Mouse (Mus musculus) forebrain, embryonic 10.5 days (tissue): Measurements from ENCODE around the gene Sdf4. TPM values are rescaled to one million over a fixed set of nuclear protein-coding genes. Genes with fewer than 3 reads are reported as not detected.
A peak's percentile ranks its signal among the peaks of the same experiment; 100 is the strongest.

Experiments used
- microRNA counts: library from miRNA; unstranded; fragments of <30 nt; microRNA quantifications from one replicate; lab custom pipeline; 2017
- microRNA-seq: library from miRNA; unstranded; fragments of <30 nt; microRNA quantifications from one replicate; pipeline ENCODE4, GENCODE M21; 2017
- polyA plus RNA-seq: library from polyadenylated mRNA; unstranded; fragments of >200 nt; fragmentation: Nextera tagmentation; extraction: Ambion mirVana; gene quantifications from 2 replicates; pipeline ENCODE4 v1.2.1, GENCODE M21; 2016

Sdf4 gene
- polyA plus RNA-seq, 1 experiment from 2014 or later, result 135 TPM

MicroRNAs within 50 kb of the gene (microRNA counts, 519-probe panel; counts per million panel counts)
- microRNA mmu-miR-200a (lab: Ali Mortazavi, UCI) (341 counts per million, percentile 65 among the panel's probes with 10 or more counts), microRNA mmu-miR-200b (lab: Ali Mortazavi, UCI) (4,836 counts per million, percentile 83 among the panel's probes with 10 or more counts), microRNA mmu-miR-429 (lab: Ali Mortazavi, UCI) (4,901 counts per million, percentile 83 among the panel's probes with 10 or more counts)

Small RNAs within 50 kb of the gene (microRNA-seq; reads per million reads assigned to microRNA genes)
- gene Mir200a (350 reads per million, percentile 62 among the genes with 10 or more reads in this experiment), gene Mir200b (908 reads per million, percentile 74 among the genes with 10 or more reads in this experiment), gene Mir429 (2,848 reads per million, percentile 85 among the genes with 10 or more reads in this experiment)

Other genes starting within 250 kb of the Sdf4 start
- gene Atad3a, start 231.8 kb upstream of the Sdf4 start, polyA plus RNA-seq, result 141 and 149 TPM in 2 replicates
- 9.7 and 11.3 TPM in 2 replicates for gene Vwa1, start 218.2 kb upstream of the Sdf4 start, polyA plus RNA-seq
- gene Tmem88b, start 207.0 kb upstream of the Sdf4 start, polyA plus RNA-seq, result 0.24 and 0.27 TPM in 2 replicates
- gene Ankrd65, start 202.4 kb upstream of the Sdf4 start, polyA plus RNA-seq, result not detected in 2 replicates
- gene Mrpl20, start 190.0 kb upstream of the Sdf4 start, polyA plus RNA-seq, result 253 and 258 TPM in 2 replicates
- gene Ccnl2, start 180.4 kb upstream of the Sdf4 start, polyA plus RNA-seq, result 166 and 168 TPM in 2 replicates
- 165 and 172 TPM in 2 replicates for gene Aurkaip1, start 161.6 kb upstream of the Sdf4 start, polyA plus RNA-seq
- 37.6 and 39.4 TPM in 2 replicates for gene Mxra8, start 153.2 kb upstream of the Sdf4 start, polyA plus RNA-seq
- gene Dvl1, start 145.5 kb upstream of the Sdf4 start, polyA plus RNA-seq, result 4.6 and 5.3 TPM in 2 replicates
- gene Tas1r3, start 129.5 kb upstream of the Sdf4 start, polyA plus RNA-seq, result 0.12 and 0.33 TPM in 2 replicates
- 21.2 and 24.0 TPM in 2 replicates for gene Cptp, start 123.4 kb upstream of the Sdf4 start, polyA plus RNA-seq
- gene Ints11, start 123.3 kb upstream of the Sdf4 start, polyA plus RNA-seq, result 120 and 121 TPM in 2 replicates
- gene Pusl1, start 101.1 kb upstream of the Sdf4 start, polyA plus RNA-seq, result 54.5 and 56.3 TPM in 2 replicates
- gene Acap3, start 101.0 kb upstream of the Sdf4 start, polyA plus RNA-seq, result 24.3 and 24.5 TPM in 2 replicates
- 144 and 150 TPM in 2 replicates for gene Ube2j2, start 49.0 kb upstream of the Sdf4 start, polyA plus RNA-seq
- gene C1qtnf12, start 30.6 kb upstream of the Sdf4 start, polyA plus RNA-seq, result 18.4 and 20.9 TPM in 2 replicates
- gene B3galt6, start 223 bp upstream of the Sdf4 start, polyA plus RNA-seq, result 12.7 and 14.0 TPM in 2 replicates
- gene Tnfrsf4, start 21.0 kb downstream of the Sdf4 start, polyA plus RNA-seq, result 0.72 and 1.1 TPM in 2 replicates
- 0.72 and 1.1 TPM in 2 replicates for gene Tnfrsf18, start 33.3 kb downstream of the Sdf4 start, polyA plus RNA-seq
- 0.10 and 0.41 TPM in 2 replicates for gene Ttll10, start 66.5 kb downstream of the Sdf4 start, polyA plus RNA-seq
- 81.2 and 86.9 TPM in 2 replicates for gene 9430015G10Rik, start 117.1 kb downstream of the Sdf4 start, polyA plus RNA-seq
- 0.87 and 1.1 TPM in 2 replicates for gene Rnf223, start 137.6 kb downstream of the Sdf4 start, polyA plus RNA-seq
- 58.3 and 62.0 TPM in 2 replicates for gene Agrn, start 204.6 kb downstream of the Sdf4 start, polyA plus RNA-seq
- gene Isg15, start 207.9 kb downstream of the Sdf4 start, polyA plus RNA-seq, result 0.38 and 0.43 TPM in 2 replicates
- gene AW011738, start 210.4 kb downstream of the Sdf4 start, polyA plus RNA-seq, result 3.9 and 4.4 TPM in 2 replicates
- 1.1 TPM in 2 replicates for gene Perm1, start 223.0 kb downstream of the Sdf4 start, polyA plus RNA-seq
- 21.9 and 23.1 TPM in 2 replicates for gene Plekhn1, start 242.0 kb downstream of the Sdf4 start, polyA plus RNA-seq
- gene Noc2l, start 243.1 kb downstream of the Sdf4 start, polyA plus RNA-seq, result 122 and 124 TPM in 2 replicates